Mouse (Mus musculus) limb, embryonic 15.5 days (tissue): ENCODE results near the gene Atxn2. TPM values are rescaled to one million over a fixed set of nuclear protein-coding genes. Genes with fewer than 3 reads are reported as not detected.

ENCODE experiments used
- ATAC-seq: fragments of 200-750 bp; cut with Nextera tagmentation; 2 replicates; pipeline ENCODE4 v1.8.0; 2017; ENCODE audit warnings: low read depth, moderate TSS enrichment; ENCODE audit not compliant: insufficient number of reproducible peaks, low FRiP score, low TSS enrichment
- H3K27ac ChIP-seq: fragments of 300-500 bp; sonication (generic); 2 replicates; pipeline ENCODE4 v1.5.1; 2015; ENCODE audit warnings: moderate library complexity, mild to moderate bottlenecking, inconsistent platforms
- H3K27me3 ChIP-seq: fragments of 300-500 bp; sonication (generic); 2 replicates; pipeline ENCODE4 v1.6.1; 2015; ENCODE audit warnings: inconsistent platforms
- H3K36me3 ChIP-seq: fragments of 300-500 bp; sonication (generic); 2 replicates; pipeline ENCODE4 v1.6.1; 2015; ENCODE audit warnings: inconsistent platforms
- H3K4me1 ChIP-seq: fragments of 300-500 bp; sonication (generic); 2 replicates; pipeline ENCODE4 v1.6.1; 2015; ENCODE audit warnings: inconsistent platforms
- H3K4me2 ChIP-seq: fragments of 300-500 bp; sonication (generic); 2 replicates; pipeline ENCODE4 v1.6.1; 2015; ENCODE audit warnings: mild to moderate bottlenecking, inconsistent platforms
- H3K4me3 ChIP-seq: fragments of 300-500 bp; sonication (generic); 2 replicates; pipeline ENCODE4 v1.5.1; 2015; ENCODE audit warnings: mild to moderate bottlenecking, inconsistent platforms
- H3K9ac ChIP-seq: fragments of 300-500 bp; sonication (generic); 2 replicates; pipeline ENCODE4 v1.6.1; 2015; ENCODE audit warnings: inconsistent platforms
- H3K9me3 ChIP-seq: fragments of 300-500 bp; sonication (generic); 2 replicates; pipeline ENCODE4 v1.6.1; 2016; ENCODE audit warnings: inconsistent platforms
- WGBS: fragments of 180-500 bp; shearing (Covaris S2); methylation state at CpG from one replicate; pipeline ENCODE4 v1.1.7; 2015; 5-methylcytosine and 5-hydroxymethylcytosine counted together
- polyA plus RNA-seq: library from polyadenylated mRNA; unstranded; fragments of >200 nt; fragmentation: Nextera tagmentation; extraction: Ambion mirVana; gene quantifications from 2 replicates; pipeline ENCODE4 v1.2.1, GENCODE M21; 2015

The Atxn2 gene
- 48.5 and 49.4 TPM in 2 replicates for polyA plus RNA-seq

DNA sequence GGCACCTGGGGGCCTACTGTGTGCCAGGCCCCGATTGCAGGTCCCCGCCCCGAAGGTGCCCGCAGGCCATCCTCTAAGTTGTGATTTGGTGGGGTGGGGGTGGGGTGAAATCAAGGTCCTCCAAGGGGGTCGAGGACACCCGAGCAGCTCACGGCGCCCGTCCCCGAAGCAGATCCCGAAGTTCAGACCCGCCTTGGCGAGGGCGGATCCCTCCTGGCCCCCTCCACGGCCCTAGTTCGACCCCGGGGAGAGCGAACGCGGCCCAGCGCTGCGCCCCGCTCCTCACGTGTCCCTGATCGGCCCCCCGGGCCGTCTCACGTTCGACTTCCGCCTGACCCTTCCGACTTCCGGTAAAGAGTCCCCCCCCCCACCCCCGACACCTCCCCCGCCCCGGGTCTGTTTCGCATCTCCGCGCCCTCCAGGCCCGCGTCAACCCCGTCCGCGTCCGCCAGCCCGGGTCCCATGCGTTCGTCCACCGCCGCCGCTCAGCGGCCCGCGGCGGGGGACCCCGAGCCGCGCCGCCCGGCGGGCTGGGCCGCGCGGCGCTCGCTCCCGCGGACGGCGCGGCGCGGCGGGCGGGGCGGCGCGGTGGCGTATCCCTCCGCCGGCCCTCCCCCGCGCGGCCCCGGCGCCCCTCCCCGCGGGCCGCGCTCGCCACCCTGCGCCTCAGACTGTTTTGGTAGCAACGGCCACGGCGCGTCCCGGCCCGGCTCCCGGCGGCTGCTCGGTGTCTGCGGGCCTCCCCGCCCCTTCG is at the start of gene Atxn2:
TSS of gene Atxn2 (plus strand) at position 164 of the 754 bp plus-strand sequence.
- Histone ChIP-seq H3K27me3 (no peaks in the 10 kb centered on the region), H3K27ac (peak within 1 kb of the TSS; percentile 96), H3K36me3 (no peaks in the 10 kb centered on the region), H3K4me3 (peak within 1 kb of the TSS; percentile 97), H3K9ac (peak within 1 kb of the TSS; percentile 85), H3K4me2 (peak within 1 kb of the TSS; percentile 77), H3K9me3 (no peaks in the 10 kb centered on the region), H3K4me1 (peaks cover 27% of the 10 kb centered on the region)
- WGBS = under 1% methylated on average over 37 of the region's 103 CpGs
- peak; percentile 78 for ATAC-seq

DNA sequence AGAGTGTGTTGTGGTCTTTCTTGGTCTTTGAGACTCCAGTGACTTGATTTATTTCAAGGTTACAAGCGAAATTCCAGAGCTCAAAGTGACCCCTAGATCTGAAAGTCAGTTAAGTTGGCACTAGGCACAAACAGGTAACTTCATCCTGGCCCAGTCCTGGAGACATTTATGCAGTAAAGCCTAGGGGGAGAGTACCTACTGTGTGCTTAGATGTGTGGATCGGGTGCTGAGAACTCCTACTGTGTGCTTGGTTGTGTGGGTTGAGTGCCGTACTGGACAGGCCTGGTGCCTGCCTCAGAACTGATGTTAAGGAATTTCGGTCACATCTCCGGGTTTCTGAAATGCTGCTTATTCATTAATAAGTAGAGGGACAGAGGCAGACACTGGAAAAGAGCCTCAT is 49.6 kb upstream of the Atxn2 start:
- no peak overlapping the region for H3K27ac ChIP-seq
- WGBS = 84% methylated on average over 5 of the region's 5 CpGs
- peak overlapping the region; percentile 89 for H3K9ac ChIP-seq
- peaks cover 18% of the 10 kb centered on the region for H3K4me1 ChIP-seq
- H3K36me3 ChIP-seq = peaks cover 35% of the 10 kb centered on the region
- peak overlapping the region; percentile 83 for H3K4me3 ChIP-seq
- peak overlapping the region; percentile 74 for H3K4me2 ChIP-seq
- H3K27me3 ChIP-seq = no peaks in the 10 kb centered on the region
- no peaks in the 10 kb centered on the region for H3K9me3 ChIP-seq
- ATAC-seq = no peak

DNA sequence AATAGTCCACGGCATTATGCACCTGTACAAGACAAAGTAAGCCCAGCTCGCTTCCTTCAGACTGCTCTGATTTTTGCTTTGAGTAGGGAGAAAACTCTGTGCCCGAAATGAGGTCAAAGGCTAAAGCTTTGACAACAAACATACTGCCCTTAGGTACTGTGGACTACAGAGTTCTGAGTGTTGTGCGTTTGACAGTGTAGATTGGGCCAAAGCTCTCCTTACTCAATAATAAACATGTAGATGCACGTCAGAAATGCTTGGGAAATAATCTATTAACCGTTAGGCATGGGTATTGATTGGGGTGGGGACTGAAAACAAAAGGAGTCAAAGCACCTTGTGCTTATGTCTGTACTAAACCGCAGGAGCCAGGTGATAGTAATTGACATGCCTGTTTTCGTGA is 47.7 kb upstream of the Atxn2 start:
- H3K9me3 ChIP-seq = no peaks in the 10 kb centered on the region
- H3K9ac ChIP-seq = no peak overlapping the region
- H3K36me3 ChIP-seq = peaks cover 52% of the 10 kb centered on the region
- no peaks in the 10 kb centered on the region for H3K27me3 ChIP-seq
- no peak overlapping the region for H3K4me3 ChIP-seq
- no peak for ATAC-seq
- WGBS = 87% methylated on average over 8 of the region's 8 CpGs
- H3K27ac ChIP-seq = no peak overlapping the region
- no peak overlapping the region for H3K4me2 ChIP-seq
- H3K4me1 ChIP-seq = peaks cover 18% of the 10 kb centered on the region

DNA sequence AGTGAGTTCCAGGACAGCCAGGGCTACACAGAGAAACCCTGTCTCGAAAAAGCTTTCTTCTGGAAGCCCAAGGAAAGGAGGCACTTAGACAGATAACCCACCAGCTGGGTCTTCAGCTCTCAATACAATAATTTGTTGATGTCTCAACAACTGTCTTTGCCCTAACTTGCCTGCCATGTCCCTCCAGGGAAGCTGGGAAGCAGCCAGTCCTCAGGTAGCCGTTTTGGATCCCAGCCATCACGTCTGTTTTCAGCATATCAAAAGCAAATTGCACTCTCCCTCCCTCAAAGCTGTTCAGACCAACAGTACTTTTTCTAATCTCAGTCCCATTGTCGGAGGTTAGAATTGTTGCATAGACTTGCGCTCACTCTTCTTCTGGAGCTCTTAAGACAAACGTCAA is 47.1 kb upstream of the Atxn2 start:
- ATAC-seq = no peak
- Histone ChIP-seq H3K4me2 (no peak overlapping the region), H3K4me3 (no peak overlapping the region), H3K36me3 (peaks cover 58% of the 10 kb centered on the region), H3K27ac (no peak overlapping the region), H3K4me1 (peaks cover 18% of the 10 kb centered on the region), H3K9me3 (no peaks in the 10 kb centered on the region), H3K9ac (no peak overlapping the region), H3K27me3 (no peaks in the 10 kb centered on the region)
- 75% methylated on average over 6 of the region's 6 CpGs for WGBS

DNA sequence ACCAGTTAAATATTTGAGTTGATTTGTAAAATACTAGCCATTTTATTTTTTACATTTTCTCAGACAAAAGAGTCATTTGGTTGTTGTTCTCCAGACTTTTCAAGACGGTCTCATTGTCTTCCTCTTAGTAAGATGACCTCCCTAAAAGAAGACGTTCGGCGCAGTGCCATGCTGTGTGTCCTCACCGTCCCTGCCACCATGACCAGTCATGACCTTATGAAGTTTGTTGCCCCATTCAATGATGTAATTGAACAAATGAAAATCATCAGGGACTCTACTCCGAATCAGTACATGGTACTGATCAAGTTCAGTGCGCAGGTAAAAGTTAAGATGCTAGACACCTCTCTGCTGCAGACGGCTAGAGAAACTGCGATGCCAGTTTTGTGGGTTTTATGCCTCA is 46.2 kb upstream of the Atxn2 start:
- H3K27ac ChIP-seq = no peak overlapping the region
- no peak overlapping the region for H3K4me3 ChIP-seq
- H3K9me3 ChIP-seq = no peaks in the 10 kb centered on the region
- peaks cover 15% of the 10 kb centered on the region for H3K4me1 ChIP-seq
- no peak overlapping the region for H3K4me2 ChIP-seq
- H3K27me3 ChIP-seq = no peaks in the 10 kb centered on the region
- H3K9ac ChIP-seq = no peak overlapping the region
- ATAC-seq = no peak
- peaks cover 63% of the 10 kb centered on the region for H3K36me3 ChIP-seq
- 92% methylated on average over 9 of the region's 9 CpGs for WGBS

DNA sequence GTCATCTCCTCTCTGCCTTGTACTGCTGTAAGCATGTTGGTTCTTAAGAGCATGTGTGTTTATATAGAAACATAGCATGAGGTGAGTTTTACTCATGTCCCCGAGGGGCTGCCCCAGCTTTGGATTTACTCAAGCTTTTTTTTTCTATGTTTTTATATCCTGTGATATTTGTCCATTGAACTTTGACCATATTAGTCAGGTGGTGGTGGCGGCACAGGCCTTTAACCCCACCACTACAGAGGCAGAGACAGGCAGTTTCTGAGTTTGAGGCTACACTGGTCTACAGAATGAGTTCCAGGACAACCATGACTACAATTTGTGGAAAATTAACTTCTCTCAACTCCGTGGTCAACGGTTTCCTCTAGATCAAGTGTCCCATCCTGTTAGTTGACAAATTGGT is 44.1 kb upstream of the Atxn2 start:
- peaks cover 4% of the 10 kb centered on the region for H3K4me1 ChIP-seq
- no peak overlapping the region for H3K4me2 ChIP-seq
- no peaks in the 10 kb centered on the region for H3K27me3 ChIP-seq
- 89% methylated on average over 4 of the region's 4 CpGs for WGBS
- H3K9ac ChIP-seq = no peak overlapping the region
- no peak overlapping the region for H3K27ac ChIP-seq
- peaks cover 81% of the 10 kb centered on the region for H3K36me3 ChIP-seq
- ATAC-seq = no peak
- no peaks in the 10 kb centered on the region for H3K9me3 ChIP-seq
- no peak overlapping the region for H3K4me3 ChIP-seq

DNA sequence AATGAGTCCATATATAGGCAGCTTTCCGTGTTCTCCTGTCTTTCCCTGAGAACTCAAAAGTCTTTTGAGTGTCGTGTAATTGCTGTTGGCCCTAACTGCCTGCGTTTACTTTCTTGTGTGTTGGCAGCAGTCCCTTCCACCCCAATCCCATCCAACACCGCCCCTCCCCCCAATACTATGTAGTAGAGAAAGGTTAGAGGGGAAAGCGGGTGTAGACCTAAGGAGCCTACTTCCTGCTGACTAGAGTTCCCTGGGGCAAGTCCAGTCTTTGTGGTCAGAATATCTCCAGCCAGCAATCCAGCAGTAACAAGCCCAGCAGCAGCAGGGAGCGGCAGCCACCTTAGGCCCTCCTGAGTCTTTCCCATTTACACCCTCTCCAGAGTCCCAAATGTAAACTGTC is 42.7 kb upstream of the Atxn2 start:
- WGBS = 59% methylated on average over 6 of the region's 6 CpGs
- Histone ChIP-seq H3K9me3 (no peaks in the 10 kb centered on the region), H3K4me3 (no peak overlapping the region), H3K27me3 (no peaks in the 10 kb centered on the region), H3K27ac (no peak overlapping the region), H3K36me3 (peaks cover 80% of the 10 kb centered on the region), H3K4me2 (no peak overlapping the region), H3K9ac (no peak overlapping the region), H3K4me1 (no peaks in the 10 kb centered on the region)
- ATAC-seq = no peak

DNA sequence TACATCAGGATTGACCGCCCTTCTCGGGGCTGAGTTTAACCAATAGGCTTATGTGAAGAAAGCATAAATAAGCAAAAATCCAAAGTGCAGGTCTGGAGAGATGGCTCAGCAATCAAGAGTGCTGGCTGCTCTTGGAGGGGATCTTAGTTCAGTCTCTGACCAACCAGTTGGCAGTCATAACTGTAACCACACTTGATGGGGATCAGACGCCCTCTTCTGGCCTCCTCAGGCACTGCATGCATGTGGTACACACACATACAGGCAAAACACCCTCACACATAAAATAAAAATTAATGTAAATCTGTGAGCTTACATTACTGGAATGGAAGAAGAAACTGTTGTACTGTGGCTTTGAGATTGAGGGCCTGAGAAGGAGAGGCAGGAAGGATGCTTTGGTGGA is 40.7 kb upstream of the Atxn2 start:
- Histone ChIP-seq H3K9ac (no peak overlapping the region), H3K9me3 (no peaks in the 10 kb centered on the region), H3K27me3 (no peaks in the 10 kb centered on the region), H3K4me1 (no peaks in the 10 kb centered on the region), H3K4me2 (no peak overlapping the region), H3K36me3 (peaks cover 81% of the 10 kb centered on the region), H3K4me3 (no peak overlapping the region), H3K27ac (no peak overlapping the region)
- no peak for ATAC-seq
- 83% methylated on average over 3 of the region's 3 CpGs for WGBS

DNA sequence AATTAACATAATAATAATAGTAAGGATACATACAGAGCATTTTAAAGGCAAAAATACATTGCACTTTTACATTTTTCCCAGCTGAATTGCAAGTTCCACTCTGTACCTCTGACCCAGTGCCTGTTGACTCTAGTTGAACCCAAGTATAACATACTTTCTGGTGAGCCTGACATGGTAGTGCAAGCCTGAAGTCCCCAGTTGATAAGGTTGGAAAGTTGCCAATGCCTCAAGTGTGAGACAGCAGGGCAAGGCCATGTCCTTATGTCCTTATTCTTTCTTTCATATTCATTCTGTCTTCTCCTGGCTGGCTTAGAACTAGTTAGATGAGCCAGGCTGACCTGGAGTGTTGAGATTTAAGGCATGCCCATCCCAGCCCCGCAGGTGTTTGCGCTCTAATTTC is 28.9 kb upstream of the Atxn2 start:
- H3K9ac ChIP-seq = no peak overlapping the region
- 95% methylated on average over 2 of the region's 2 CpGs for WGBS
- no peak overlapping the region for H3K4me3 ChIP-seq
- 0 out of 2 replicates have a peak, but pooled peaks cover 3% of the 10 kb centered on the region for H3K4me1 ChIP-seq
- H3K9me3 ChIP-seq = no peaks in the 10 kb centered on the region
- H3K36me3 ChIP-seq = peaks cover 91% of the 10 kb centered on the region
- H3K27me3 ChIP-seq = no peaks in the 10 kb centered on the region
- no peak overlapping the region for H3K4me2 ChIP-seq
- no peak overlapping the region for H3K27ac ChIP-seq
- ATAC-seq = no peak

DNA sequence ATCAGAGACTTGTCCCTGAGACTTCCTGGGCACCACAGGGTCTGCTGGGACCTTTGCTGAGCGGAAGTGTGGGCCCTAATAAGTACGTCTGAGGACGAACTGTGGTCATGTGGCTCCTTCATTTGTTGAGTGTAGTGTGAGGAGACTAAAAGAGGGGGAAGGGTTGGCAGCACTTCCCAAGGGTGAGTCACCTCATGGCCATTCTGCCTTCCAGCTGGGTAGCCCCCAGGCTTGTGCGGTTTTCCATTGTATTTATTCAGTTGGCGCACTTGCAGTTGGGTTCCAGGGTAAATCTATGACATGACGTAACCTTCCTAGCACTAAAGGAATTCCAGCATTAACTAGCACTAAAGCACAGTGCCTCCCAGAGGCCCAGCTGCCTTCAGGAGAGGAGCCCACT is 25.6 kb upstream of the Atxn2 start:
- no peak for ATAC-seq
- no peak overlapping the region for H3K4me3 ChIP-seq
- no peak overlapping the region for H3K27ac ChIP-seq
- peaks cover 65% of the 10 kb centered on the region for H3K36me3 ChIP-seq
- no peaks in the 10 kb centered on the region for H3K27me3 ChIP-seq
- no peaks in the 10 kb centered on the region for H3K9me3 ChIP-seq
- no peak overlapping the region for H3K4me2 ChIP-seq
- 0 out of 2 replicates have a peak, but pooled peaks cover 5% of the 10 kb centered on the region for H3K4me1 ChIP-seq
- H3K9ac ChIP-seq = no peak overlapping the region
- WGBS = 86% methylated on average over 6 of the region's 6 CpGs

DNA sequence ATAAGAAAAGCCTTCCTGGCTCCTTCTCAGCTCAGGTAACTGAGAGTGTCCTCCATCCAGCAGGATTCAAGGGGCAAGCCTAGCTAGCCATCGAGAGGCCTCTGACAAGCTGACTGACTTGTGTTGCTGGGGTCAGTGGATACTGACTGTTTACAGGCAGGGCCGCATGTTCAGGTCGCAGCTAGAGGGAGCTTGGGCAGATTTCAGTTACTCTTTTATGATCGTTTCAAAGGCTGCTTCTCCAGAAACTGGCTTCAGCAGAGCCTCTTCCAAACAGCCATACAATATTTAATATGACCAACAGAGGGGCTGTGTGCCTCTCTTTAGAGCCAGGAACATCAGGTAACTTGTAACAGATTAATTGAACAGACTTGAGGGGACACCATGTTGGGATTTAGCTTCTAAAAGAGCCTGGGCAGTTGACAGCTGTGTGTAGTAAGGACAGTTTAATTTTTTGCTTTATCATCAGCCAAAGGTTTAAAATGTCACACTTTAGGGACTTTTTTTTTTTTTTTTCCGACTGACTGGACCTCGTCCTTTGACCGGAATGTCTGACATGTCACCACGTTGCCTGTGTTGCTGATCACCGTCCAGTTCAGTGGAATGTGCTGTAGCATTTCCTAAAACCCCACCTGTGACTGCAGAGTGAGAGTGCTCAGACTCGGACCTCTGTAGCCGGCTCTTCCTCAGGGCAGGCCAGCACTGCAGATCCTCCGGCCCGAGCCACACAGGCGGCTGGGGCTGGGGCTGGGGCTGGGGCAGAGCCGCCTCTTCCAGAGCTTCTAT is 24.8 kb upstream of the Atxn2 start:
- H3K27ac ChIP-seq = no peak overlapping the region
- no peaks in the 10 kb centered on the region for H3K27me3 ChIP-seq
- no peak for ATAC-seq
- 72% methylated on average over 15 of the region's 15 CpGs for WGBS
- H3K9me3 ChIP-seq = no peaks in the 10 kb centered on the region
- no peak overlapping the region for H3K4me2 ChIP-seq
- peaks cover 57% of the 10 kb centered on the region for H3K36me3 ChIP-seq
- H3K9ac ChIP-seq = no peak overlapping the region
- no peak overlapping the region for H3K4me3 ChIP-seq
- H3K4me1 ChIP-seq = 0 out of 2 replicates have a peak, but pooled peaks cover 8% of the 10 kb centered on the region
